ENCODE assay signal across 17 mouse cellular contexts in the genomic region with DNA sequence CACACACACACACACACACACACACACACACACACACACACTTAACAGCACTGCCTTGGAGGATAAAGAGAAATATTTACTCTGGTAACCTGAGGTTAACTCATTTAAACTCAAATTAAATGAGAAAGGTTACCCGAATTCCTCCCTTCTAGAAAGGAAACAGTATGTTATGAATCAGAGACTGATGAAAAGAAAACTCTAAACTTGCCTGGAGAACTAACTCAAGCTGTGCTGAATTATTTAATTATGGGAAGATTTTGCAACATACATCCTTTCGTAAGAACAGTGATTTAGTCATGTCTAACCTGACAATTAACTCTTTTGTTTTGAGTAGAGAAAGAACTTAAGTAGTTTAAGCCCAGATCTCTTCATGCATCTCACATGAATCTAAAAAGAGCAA.
"Had no signal": no experiment of that assay in that cellular context is flagged by ENCODE, and none has a peak within 500 bp of the region (broad histone marks: within the 10 kb centered on the region; RNA-seq: fewer than 3 reads in every experiment).

No protein-coding gene starts in this region.

- H3K9me3 ChIP-seq: limb, embryonic 12.5 days; liver, embryonic 13.5 days; megakaryocyte, embryonic 14.5 days had no signal

- DNase-seq: kidney, adult 11 months; kidney, adult 9 months; kidney, postnatal 36 days; layer of hippocampus, adult 9-11 months; layer of hippocampus, postnatal 36 days; liver; liver, embryonic 13.5 days; liver, postnatal 0 days; right cerebral cortex, postnatal 14 days; thymus, postnatal 14 days had no signal

- H3K36me3 ChIP-seq: limb, embryonic 12.5 days; liver, embryonic 13.5 days had no signal

- H3K9ac ChIP-seq: limb, embryonic 12.5 days; liver, embryonic 13.5 days; liver, postnatal 0 days had no signal

- H3K4me1 ChIP-seq: liver, embryonic 13.5 days; megakaryocyte, embryonic 14.5 days had no signal

- H3K4me3 ChIP-seq: limb, embryonic 12.5 days; liver, embryonic 13.5 days; megakaryocyte, embryonic 14.5 days had no signal

- ATAC-seq: liver, postnatal 0 days; lung, postnatal 0 days; midbrain, embryonic 16.5 days had no signal

- H3K27me3 ChIP-seq: limb, embryonic 12.5 days; liver, embryonic 13.5 days; megakaryocyte, embryonic 14.5 days had no signal

- H3K27ac ChIP-seq: kidney, postnatal 0 days; limb, embryonic 12.5 days; liver, embryonic 13.5 days; macrophage had no signal

- H3K4me2 ChIP-seq: limb, embryonic 12.5 days; liver, embryonic 13.5 days; midbrain, embryonic 11.5 days had no signal
